Mouse (Mus musculus) hindbrain, embryonic 14.5 days (tissue): ENCODE measurements at regions not wholly inside any gene's neighbourhood (a gene's known extent, or its start where the extent isn't known, plus 50 kb on each side); places are given as distances from the start of the nearest gene placed in this dataset.
A peak's percentile ranks its signal among the peaks of the same experiment; 100 is the strongest.

Experiments
- ATAC-seq: fragments of 200-750 bp; cut with Nextera tagmentation; 2 replicates; pipeline ENCODE4 v1.8.0; 2017; ENCODE audit warnings: moderate number of reproducible peaks, mild to moderate bottlenecking, moderate TSS enrichment, moderate library complexity; ENCODE audit not compliant: low FRiP score
- DNase-seq: peaks from one replicate; pipeline ENCODE4 v3.0.0-alpha.2; 2015; ENCODE audit warnings: low spot score
- H3K27ac ChIP-seq: fragments of 300-500 bp; sonication (generic); 2 replicates; pipeline ENCODE4 v1.5.1; 2014; ENCODE audit warnings: mild to moderate bottlenecking, moderate library complexity
- H3K27me3 ChIP-seq: fragments of 300-500 bp; sonication (generic); 2 replicates; pipeline ENCODE4 v1.6.1; 2014; ENCODE audit warnings: mild to moderate bottlenecking, low read length, mixed read lengths; ENCODE audit not compliant: control insufficient read depth, insufficient read depth
- H3K36me3 ChIP-seq: fragments of 300-500 bp; sonication (generic); replicated peaks from 2 replicates; pipeline ENCODE4 v1.6.1; 2014; ENCODE audit not compliant: control insufficient read depth, insufficient read depth
- H3K4me1 ChIP-seq: fragments of 300-500 bp; sonication (generic); replicated peaks from 2 replicates; pipeline ENCODE4 v1.6.1; 2014; ENCODE audit warnings: antibody characterized with exemption, low read length, mixed read lengths; ENCODE audit not compliant: control insufficient read depth, insufficient read depth
- H3K4me2 ChIP-seq: fragments of 300-500 bp; sonication (generic); replicated peaks from 2 replicates; pipeline ENCODE4 v1.6.1; 2014; ENCODE audit warnings: mild to moderate bottlenecking, moderate library complexity
- H3K4me3 ChIP-seq: fragments of 300-500 bp; sonication (generic); replicated peaks from 2 replicates; pipeline ENCODE4 v1.5.1; 2014; ENCODE audit warnings: mild to moderate bottlenecking, low read length
- H3K9ac ChIP-seq: fragments of 300-500 bp; sonication (generic); 2 replicates; pipeline ENCODE4 v1.6.1; 2014
- H3K9me3 ChIP-seq: fragments of 300-500 bp; sonication (generic); 2 replicates; pipeline ENCODE4 v1.6.1; 2016; ENCODE audit warnings: low read length; ENCODE audit not compliant: control insufficient read depth
- WGBS: fragments of 180-500 bp; shearing (Covaris S2); extraction: QIAGEN DNeasy Blood & Tissue Kit; methylation state at CpG from one replicate; pipeline ENCODE4 v1.1.7; 2014; 5-methylcytosine and 5-hydroxymethylcytosine counted together

DNA sequence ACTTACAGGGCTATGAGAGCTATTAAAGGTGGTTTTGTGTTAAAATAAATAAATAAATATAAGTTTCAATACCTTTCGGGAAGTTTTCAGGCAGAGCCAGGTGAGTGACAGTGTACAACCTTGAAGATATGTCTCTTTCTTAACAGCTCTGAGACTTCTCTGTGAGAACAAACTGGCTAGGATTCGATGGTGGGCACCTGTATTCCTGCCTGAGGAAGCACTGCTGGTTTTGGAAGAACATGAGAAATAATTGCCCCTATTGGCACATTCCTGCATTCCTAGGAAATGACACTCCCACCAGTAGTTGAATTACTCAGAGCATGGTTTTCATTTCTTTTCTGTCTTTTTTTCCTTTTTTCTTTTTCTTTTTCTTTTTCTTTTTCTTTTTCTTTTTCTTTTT, 277.8 kb upstream of the Pbx1 start:
- H3K9ac ChIP-seq, result no peak overlapping the region
- no peak overlapping the region for H3K4me2 ChIP-seq
- WGBS, result 94% methylated on average over 2 of the region's 2 CpGs
- no peaks in the 10 kb centered on the region for H3K9me3 ChIP-seq
- H3K4me1 ChIP-seq, result peaks cover 10% of the 10 kb centered on the region
- H3K4me3 ChIP-seq, result no peak overlapping the region
- DNase-seq (no peak), ATAC-seq (no peak)
- no peaks in the 10 kb centered on the region for H3K27me3 ChIP-seq
- no peak overlapping the region for H3K27ac ChIP-seq
- no peaks in the 10 kb centered on the region for H3K36me3 ChIP-seq

DNA sequence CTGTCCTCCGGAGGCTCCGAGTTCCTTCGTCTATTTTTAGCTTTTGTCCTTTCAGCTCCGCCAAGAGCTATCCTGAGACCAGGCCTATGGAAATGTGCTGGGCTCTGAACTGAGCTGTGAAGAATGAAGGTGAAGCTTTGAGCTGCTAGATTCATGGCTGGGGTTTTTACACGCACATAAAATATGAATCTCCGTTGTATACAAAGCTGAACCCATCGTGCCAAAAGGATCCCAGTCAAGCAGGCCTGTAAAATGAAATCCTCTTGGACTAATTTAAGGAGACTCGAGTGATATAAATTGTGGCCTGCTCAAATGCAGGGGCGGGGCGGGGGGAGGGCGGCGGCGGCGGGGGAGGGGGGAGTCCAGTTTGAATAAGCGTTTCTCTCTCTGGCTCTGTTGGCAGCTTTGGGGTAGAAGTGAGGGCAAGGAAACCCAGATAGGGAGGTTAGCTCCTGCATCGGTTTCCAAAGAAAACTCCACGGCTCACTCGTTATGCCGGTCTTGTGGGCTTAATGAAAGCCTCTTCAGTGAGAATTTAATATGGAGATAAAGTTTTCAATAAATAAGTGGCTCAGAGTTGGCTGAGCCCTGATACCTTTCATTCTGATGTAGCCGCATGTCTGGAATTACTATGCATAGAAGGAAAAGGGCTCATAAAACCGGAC, 277.1 kb upstream of the Pbx1 start:
- H3K27me3 ChIP-seq, result no peaks in the 10 kb centered on the region
- peak overlapping the region; percentile 29 for H3K4me2 ChIP-seq
- 23% methylated on average over 21 of the region's 21 CpGs for WGBS
- H3K36me3 ChIP-seq, result no peaks in the 10 kb centered on the region
- no peak overlapping the region for H3K4me3 ChIP-seq
- H3K9me3 ChIP-seq, result no peaks in the 10 kb centered on the region
- H3K4me1 ChIP-seq, result peaks cover 10% of the 10 kb centered on the region
- H3K9ac ChIP-seq, result no peak overlapping the region
- no peak for ATAC-seq
- peak; percentile 34 for DNase-seq
- H3K27ac ChIP-seq, result no peak overlapping the region

DNA sequence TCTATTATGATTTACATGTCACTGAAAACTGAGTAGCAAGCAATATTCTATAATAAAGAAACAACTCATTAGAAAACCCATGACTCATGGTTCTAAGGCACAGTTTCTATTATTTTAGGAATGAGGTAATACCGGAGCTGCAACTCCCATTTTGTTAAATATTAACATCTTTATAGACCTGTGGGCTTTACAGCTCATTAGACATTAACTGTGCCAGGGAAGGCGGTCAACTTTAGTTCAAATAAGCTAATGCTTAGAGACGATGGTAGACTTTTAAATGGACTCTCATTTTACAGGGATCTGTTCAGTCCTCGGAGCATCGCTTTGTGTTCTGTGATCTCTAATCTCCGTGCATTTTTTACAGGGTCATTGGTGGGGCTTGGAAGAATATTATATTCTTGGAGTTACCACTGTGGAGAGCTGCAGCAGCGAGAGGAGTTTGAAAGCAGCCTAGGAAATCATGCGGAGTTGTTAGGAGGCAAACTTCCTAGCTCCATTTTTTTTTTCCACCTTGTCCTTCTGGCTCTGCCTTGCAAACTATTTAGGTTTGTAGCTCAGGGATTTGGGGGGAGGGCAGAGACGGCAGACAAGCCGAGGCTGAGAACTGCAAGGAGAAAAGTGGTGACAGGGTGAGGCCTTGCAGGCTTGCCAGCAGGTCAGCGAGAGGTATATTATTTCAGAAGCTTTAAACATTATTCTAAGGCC, 276.2 kb upstream of the Pbx1 start:
- Histone ChIP-seq H3K27me3 (no peaks in the 10 kb centered on the region), H3K4me3 (no peak overlapping the region), H3K4me2 (no peak overlapping the region), H3K27ac (no peak overlapping the region), H3K4me1 (peaks cover 10% of the 10 kb centered on the region), H3K9ac (no peak overlapping the region), H3K9me3 (no peaks in the 10 kb centered on the region), H3K36me3 (no peaks in the 10 kb centered on the region)
- ATAC-seq (no peak), DNase-seq (no peak)
- WGBS, result 31% methylated on average over 11 of the region's 11 CpGs

DNA sequence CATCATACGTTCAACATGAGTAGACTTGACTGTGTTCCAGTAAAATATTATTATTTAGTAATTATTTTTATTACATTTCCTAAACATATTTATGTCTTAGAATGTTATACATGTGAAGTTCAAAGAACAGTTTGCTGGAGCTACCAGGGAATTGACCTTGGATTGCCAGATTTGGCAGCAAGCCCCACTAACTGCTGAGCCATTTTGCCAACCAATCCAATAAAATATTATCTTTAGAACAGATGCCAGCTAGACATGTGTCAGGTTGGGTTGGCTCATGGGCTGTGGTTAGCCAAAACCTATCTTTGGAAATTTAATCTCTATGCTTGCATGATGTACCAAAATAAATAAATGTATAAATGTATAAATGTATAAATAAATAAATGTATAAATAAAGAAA, 265.3 kb upstream of the Pbx1 start:
- H3K9ac ChIP-seq, result no peak overlapping the region
- no peaks in the 10 kb centered on the region for H3K9me3 ChIP-seq
- H3K4me2 ChIP-seq, result no peak overlapping the region
- ATAC-seq (no peak), DNase-seq (no peak)
- no peak overlapping the region for H3K27ac ChIP-seq
- H3K4me1 ChIP-seq, result no peaks in the 10 kb centered on the region
- no peaks in the 10 kb centered on the region for H3K27me3 ChIP-seq
- 94% methylated on average over 1 of the region's 1 CpGs for WGBS
- H3K4me3 ChIP-seq, result no peak overlapping the region
- H3K36me3 ChIP-seq, result no peaks in the 10 kb centered on the region

DNA sequence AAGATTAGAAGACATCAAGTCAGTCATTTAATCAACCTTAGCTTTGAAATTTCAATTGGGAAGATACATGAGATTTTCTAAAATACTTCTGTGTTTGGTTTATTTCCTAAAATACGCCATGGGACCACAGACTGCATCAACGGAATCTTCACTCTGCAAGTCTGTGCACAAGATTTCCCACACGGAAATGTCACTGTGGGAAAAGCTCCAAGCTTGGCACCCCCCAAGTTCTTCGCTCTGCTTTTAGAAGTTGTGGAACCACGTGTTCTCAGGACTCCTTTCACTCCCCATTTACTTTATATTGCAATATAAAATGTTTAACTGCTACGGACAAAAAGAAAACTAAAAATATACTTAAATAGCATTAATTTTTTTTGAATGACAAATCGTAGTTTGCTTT, 254.8 kb upstream of the Pbx1 start:
- DNase-seq (no peak), ATAC-seq (no peak)
- Histone ChIP-seq H3K27me3 (no peaks in the 10 kb centered on the region), H3K36me3 (no peaks in the 10 kb centered on the region), H3K9ac (no peak overlapping the region), H3K4me3 (no peak overlapping the region), H3K9me3 (no peaks in the 10 kb centered on the region), H3K4me2 (no peak overlapping the region), H3K27ac (no peak overlapping the region), H3K4me1 (no peaks in the 10 kb centered on the region)
- 90% methylated on average over 7 of the region's 7 CpGs for WGBS

DNA sequence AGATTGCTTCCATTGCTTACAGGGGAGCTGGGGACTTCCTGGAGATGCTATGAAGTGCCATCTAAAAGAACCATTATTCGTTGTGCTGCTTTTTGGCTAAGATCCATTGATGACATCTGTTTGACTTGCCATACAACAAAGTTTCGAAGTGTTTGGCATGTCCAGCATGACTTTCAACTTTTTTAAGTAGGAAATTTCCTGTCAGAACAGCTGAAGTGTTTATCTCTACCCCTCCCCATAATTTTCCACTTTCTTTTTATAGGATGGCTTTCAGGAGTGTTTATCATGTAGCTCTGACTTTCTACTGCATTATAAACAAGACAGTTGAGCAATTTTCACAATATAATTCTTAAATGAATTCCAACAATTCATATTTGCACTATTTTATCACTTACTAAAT, 253.1 kb upstream of the Pbx1 start:
- Histone ChIP-seq H3K36me3 (no peaks in the 10 kb centered on the region), H3K4me1 (no peaks in the 10 kb centered on the region; the same call in 1 of the 2 replicates), H3K27ac (no peak overlapping the region), H3K4me3 (no peak overlapping the region), H3K4me2 (no peak overlapping the region), H3K9me3 (no peaks in the 10 kb centered on the region), H3K9ac (no peak overlapping the region), H3K27me3 (no peaks in the 10 kb centered on the region)
- WGBS, result 77% methylated on average over 2 of the region's 2 CpGs
- no peak for ATAC-seq
- DNase-seq, result no peak

DNA sequence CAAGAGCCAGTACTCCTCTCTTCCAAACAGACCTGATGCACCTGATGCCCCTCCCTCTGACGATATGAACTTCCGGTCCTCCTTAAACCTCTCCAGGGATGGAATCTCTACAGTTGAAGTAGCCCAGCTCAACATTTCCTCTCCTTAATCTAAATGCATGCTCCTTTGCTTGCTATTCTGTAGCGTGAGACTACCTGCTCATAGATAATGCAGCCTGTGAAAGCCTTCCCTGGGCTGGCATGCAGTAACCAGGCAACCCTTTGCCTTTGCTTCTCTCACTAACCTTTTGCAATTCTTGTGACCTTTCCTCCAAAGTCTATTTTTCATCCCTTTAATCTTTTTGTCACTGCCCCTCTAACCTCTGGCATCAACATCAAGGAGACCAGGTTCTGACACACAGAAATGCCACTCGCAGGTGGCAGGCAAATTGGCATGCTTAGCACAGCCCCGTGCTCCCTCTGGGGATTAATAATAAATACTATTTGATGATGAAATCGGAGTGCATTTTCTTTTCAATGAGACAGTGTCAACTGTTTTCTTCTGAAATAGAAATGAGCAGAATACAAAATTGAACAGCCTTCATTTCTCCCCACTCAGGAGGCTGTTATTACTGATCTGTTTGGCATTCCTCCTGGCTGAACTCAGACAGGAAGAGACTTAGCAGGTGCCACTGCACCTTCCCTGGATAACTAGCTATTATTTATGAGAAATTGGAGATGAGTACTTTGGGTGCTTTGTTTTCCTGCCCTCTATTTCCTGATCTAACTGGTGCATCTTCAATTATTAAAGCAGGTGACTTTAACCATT, 249.8 kb upstream of the Pbx1 start:
- H3K9me3 ChIP-seq, result no peaks in the 10 kb centered on the region
- no peaks in the 10 kb centered on the region for H3K36me3 ChIP-seq
- no peak for ATAC-seq
- no peak overlapping the region for H3K4me3 ChIP-seq
- no peak for DNase-seq
- no peak overlapping the region for H3K27ac ChIP-seq
- no peaks in the 10 kb centered on the region; the same call in 1 of the 2 replicates for H3K4me1 ChIP-seq
- WGBS, result 65% methylated on average over 6 of the region's 6 CpGs
- H3K4me2 ChIP-seq, result no peak overlapping the region
- H3K27me3 ChIP-seq, result no peaks in the 10 kb centered on the region
- H3K9ac ChIP-seq, result no peak overlapping the region

DNA sequence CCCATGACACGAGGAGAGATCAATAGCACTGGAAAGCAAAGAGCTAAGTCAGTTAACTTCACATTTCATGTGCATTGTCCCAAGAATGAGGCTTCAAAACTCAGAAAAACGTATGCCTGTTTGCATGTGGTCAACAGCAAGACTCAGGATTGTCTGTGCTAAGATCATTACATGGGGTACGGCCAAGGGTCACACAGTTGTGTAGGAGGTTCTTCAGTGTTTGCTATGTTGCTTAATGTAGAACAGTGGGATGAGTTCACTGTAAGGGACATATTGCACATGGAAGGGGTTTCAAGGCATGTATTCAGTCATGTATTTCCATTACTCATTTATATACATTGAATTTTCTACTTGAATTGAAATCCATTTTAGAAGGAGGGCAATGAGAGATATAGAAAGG, 248.6 kb upstream of the Pbx1 start:
- Histone ChIP-seq H3K27me3 (no peaks in the 10 kb centered on the region), H3K9ac (no peak overlapping the region), H3K4me2 (no peak overlapping the region), H3K36me3 (no peaks in the 10 kb centered on the region), H3K4me1 (peaks cover 3% of the 10 kb centered on the region; the same call in 1 of the 2 replicates), H3K27ac (no peak overlapping the region), H3K4me3 (no peak overlapping the region), H3K9me3 (no peaks in the 10 kb centered on the region)
- WGBS, result 82% methylated on average over 3 of the region's 3 CpGs
- no peak for ATAC-seq
- no peak for DNase-seq
